In genomic region chr19:3743851-3744512, GRCm38 (mm10) we compare ENCODE assay signal across 8 mouse cellular contexts. TPM values are rescaled to one million over a fixed set of nuclear protein-coding genes. Genes with fewer than 3 reads are reported as not detected.
DNase-seq lines count a peak whose midpoint lies in the region; ATAC-seq and TF ChIP-seq lines count a peak whose summit lies in the region.

No protein-coding gene starts in this region.

- H3K27ac ChIP-seq in cerebellum, adult 2 months (ENCODE audit: insufficient read depth, low read length) = peak overlapping the region; percentile 86
- peak overlapping the region; percentile 91 for H3K27ac ChIP-seq in hindbrain, embryonic 16.5 days (ENCODE audit: low read depth, low read length)
- peak overlapping the region; percentile 83 for H3K27ac ChIP-seq in left cerebral cortex, adult 2 months

- H3K9ac ChIP-seq in hindbrain, embryonic 16.5 days (ENCODE audit: low read depth, low read length) = peak overlapping the region; percentile 67

- peak; percentile 60; the same call in 1 of the 2 replicates for TF ChIP-seq POLR2A in cerebellum, adult 2 months (IDR thresholded peaks at IDR 0.05; ENCODE audit: borderline replicate concordance, insufficient read depth, low read length)

- WGBS in cerebellum, adult 2 months = 2% methylated on average over 13 of the region's 13 CpGs
- WGBS in hindbrain, embryonic 16.5 days = 2% methylated on average over 13 of the region's 13 CpGs

- H3K4me3 ChIP-seq in cerebellum, adult 2 months (replicated peaks; ENCODE audit: insufficient read depth, low read depth, low read length) = peak overlapping the region; percentile 91
- peak overlapping the region; percentile 56 for H3K4me3 ChIP-seq in hindbrain, embryonic 16.5 days (ENCODE audit: low read length)
- H3K4me3 ChIP-seq in left cerebral cortex, adult 2 months = peak overlapping the region; percentile 68

- H3K36me3 ChIP-seq in hindbrain, embryonic 16.5 days (ENCODE audit: control insufficient read depth, insufficient read depth, low read length) = no peaks in the 10 kb centered on the region

- peak; percentile 69; the same call in 1 of the 2 replicates for ATAC-seq in frontal cortex, adult (ENCODE audit: low TSS enrichment)
- ATAC-seq in hindbrain, embryonic 16.5 days = peak; percentile 83
- no peak for ATAC-seq in inflammation-experienced regulatory T-cells, adult 6 months

- no peaks in the 10 kb centered on the region; the same call in 1 of the 2 replicates for H3K9me3 ChIP-seq in hindbrain, embryonic 16.5 days (ENCODE audit: control insufficient read depth, low read length)

- DNase-seq in adipocyte (ENCODE audit: low spot score) = peak; percentile 29
- DNase-seq in cerebellum, adult 2 months = peak; percentile 81 to 82
- peak; percentile 23 to 47 for DNase-seq in left cerebral cortex, adult 2 months (ENCODE audit: extremely low spot score in 1 of 2, low spot score in 2 of 2)
- DNase-seq in lung, postnatal 4 days = peak; percentile 59 to 67
- DNase-seq in right cerebral cortex, postnatal 10 days (ENCODE audit: low spot score in 2 of 2) = peak; percentile 54 to 60

- peaks cover 4% of the 10 kb centered on the region; the same call in 1 of the 2 replicates for H3K4me1 ChIP-seq in cerebellum, adult 2 months (ENCODE audit: control insufficient read depth, insufficient read depth, low read length)
- peaks cover 5% of the 10 kb centered on the region for H3K4me1 ChIP-seq in hindbrain, embryonic 16.5 days (ENCODE audit: control insufficient read depth, insufficient read depth, low read depth, low read length)

- intact Hi-C loops in left cerebral cortex, adult 2 months (cut with DNase I) = no loop called here

- no peak; the same call in 1 of the 2 replicates for TF ChIP-seq CTCF in cerebellum, adult 2 months (IDR thresholded peaks at IDR 0.05; ENCODE audit: borderline replicate concordance, insufficient read depth, low read depth, low read length)
- TF ChIP-seq CTCF in left cerebral cortex, adult 2 months (IDR thresholded peaks at IDR 0.05) = no peak; the same call in 1 of the 2 replicates

- no peaks in the 10 kb centered on the region for H3K27me3 ChIP-seq in cerebellum, adult 2 months (ENCODE audit: control insufficient read depth, insufficient read depth, low read length)
- no peaks in the 10 kb centered on the region for H3K27me3 ChIP-seq in hindbrain, embryonic 16.5 days (replicated peaks; ENCODE audit: control insufficient read depth, insufficient read depth, low read length)

- peak overlapping the region; percentile 64 for H3K4me2 ChIP-seq in hindbrain, embryonic 16.5 days (ENCODE audit: low read length)

RNA-seq across cellular contexts. Expression of gene Kmt5b, which starts 23.2 kb away (rescaled TPM):
- polyA plus RNA-seq in cerebellum, adult 2 months (2012; rRNA removed) = 36.9 and 38.3 TPM in 2 replicates
- polyA plus RNA-seq in hindbrain, embryonic 16.5 days (2015; fragmentation: Nextera tagmentation; extraction: Ambion mirVana) = 32.4 and 41.3 TPM in 2 replicates
- 10 to 100 TPM; 52.4 to 52.6 TPM for total RNA-seq in left cerebral cortex, adult 2 months (2021)
- polyA plus RNA-seq in inflammation-experienced regulatory T-cells, adult 6 months (2017; shearing (Covaris generic)) = 10 to 100 TPM; 25.1 to 41.5 (median 32.7) TPM

RNA-seq across cellular contexts. Expression of gene 1810055G02Rik, which starts 35.9 kb away (rescaled TPM):
- polyA plus RNA-seq in cerebellum, adult 2 months (2012; rRNA removed) = 37.2 and 38.2 TPM in 2 replicates
- polyA plus RNA-seq in hindbrain, embryonic 16.5 days (2015; fragmentation: Nextera tagmentation; extraction: Ambion mirVana) = 42.1 and 44.8 TPM in 2 replicates
- 10 to 100 TPM; 31.3 to 38.5 TPM for total RNA-seq in left cerebral cortex, adult 2 months (2021)
- polyA plus RNA-seq in inflammation-experienced regulatory T-cells, adult 6 months (2017; shearing (Covaris generic)) = 1 to 10 TPM; 4.1 to 6.0 (median 5.3) TPM

RNA-seq across cellular contexts. Expression of gene Lrp5, which starts 57.6 kb away (rescaled TPM):
- polyA plus RNA-seq in cerebellum, adult 2 months (2012; rRNA removed) = 3.8 and 3.9 TPM in 2 replicates
- polyA plus RNA-seq in hindbrain, embryonic 16.5 days (2015; fragmentation: Nextera tagmentation; extraction: Ambion mirVana) = 1.3 and 1.5 TPM in 2 replicates
- total RNA-seq in left cerebral cortex, adult 2 months (2021) = 1 to 10 TPM; 8.3 to 9.3 TPM
- under 1 TPM in 2 of 3 experiments, not detected in 1; 0.05 to 0.08 TPM for polyA plus RNA-seq in inflammation-experienced regulatory T-cells, adult 6 months (2017; shearing (Covaris generic))

Comparison
In these comparisons a context has a peak if more than half of its experiments do, and no peak if none do; other contexts are left out.
1. DNase-seq: peak in every context shown above with its lines; median percentile 82 in cerebellum, adult 2 months; 63 in lung, postnatal 4 days; 57 in right cerebral cortex, postnatal 10 days; 35 in left cerebral cortex, adult 2 months; 29 in adipocyte.